Mouse (Mus musculus) stomach, embryonic 14.5 days (tissue): ENCODE measurements around the gene Cxadr. TPM values are rescaled to one million over a fixed set of nuclear protein-coding genes. Genes with fewer than 3 reads are reported as not detected.
"Not testable (repeated sequence)": the region's sequence is repeated elsewhere in the genome, so short reads cannot be mapped to it uniquely, and the experiment has no call there.

ENCODE experiments used
- ATAC-seq: fragments of 200-750 bp; cut with Nextera tagmentation; 2 replicates; pipeline ENCODE4 v1.8.0; 2017; ENCODE audit warnings: low read depth, moderate TSS enrichment; ENCODE audit not compliant: insufficient number of reproducible peaks, insufficient read depth, low FRiP score
- H3K27ac ChIP-seq: fragments of 300-500 bp; sonication (generic); 2 replicates; pipeline ENCODE4 v1.5.1; 2014; ENCODE audit warnings: mild to moderate bottlenecking, low read length, moderate library complexity, mixed read lengths
- H3K27me3 ChIP-seq: fragments of 300-500 bp; sonication (generic); 2 replicates; pipeline ENCODE4 v1.6.1; 2014; ENCODE audit warnings: low read length, control low read depth, mixed read lengths; ENCODE audit not compliant: control insufficient read depth, insufficient read depth
- H3K36me3 ChIP-seq: fragments of 300-500 bp; sonication (generic); 2 replicates; pipeline ENCODE4 v1.6.1; 2014; ENCODE audit warnings: mild to moderate bottlenecking, control low read depth, low read length, moderate library complexity, mixed read lengths; ENCODE audit not compliant: control insufficient read depth, insufficient read depth
- H3K4me1 ChIP-seq: fragments of 300-500 bp; sonication (generic); 2 replicates; pipeline ENCODE4 v1.6.1; 2014; ENCODE audit warnings: low read length, control low read depth, mixed read lengths; ENCODE audit not compliant: control insufficient read depth, insufficient read depth
- H3K4me2 ChIP-seq: fragments of 300-500 bp; sonication (generic); replicated peaks from 2 replicates; pipeline ENCODE4 v1.6.1; 2014; ENCODE audit warnings: low read depth, low read length, control low read depth
- H3K4me3 ChIP-seq: fragments of 300-500 bp; sonication (generic); 2 replicates; pipeline ENCODE4 v1.5.1; 2014; ENCODE audit warnings: low read depth, low read length, control low read depth
- H3K9ac ChIP-seq: fragments of 300-500 bp; sonication (generic); replicated peaks from 2 replicates; pipeline ENCODE4 v1.6.1; 2014; ENCODE audit warnings: low read depth, mild to moderate bottlenecking, control low read depth, low read length, moderate library complexity, mixed read lengths
- H3K9me3 ChIP-seq: fragments of 300-500 bp; sonication (generic); 2 replicates; pipeline ENCODE4 v1.6.1; 2016; ENCODE audit warnings: low read depth, low read length, control low read depth; ENCODE audit not compliant: control insufficient read depth
- WGBS: fragments of 180-500 bp; shearing (Covaris S2); extraction: QIAGEN DNeasy Blood & Tissue Kit; methylation state at CpG from one replicate; pipeline ENCODE4 v1.1.7; 2014; 5-methylcytosine and 5-hydroxymethylcytosine counted together
- polyA plus RNA-seq: library from polyadenylated mRNA; unstranded; fragments of >200 nt; fragmentation: Nextera tagmentation; extraction: Ambion mirVana; gene quantifications from 2 replicates; pipeline ENCODE4 v1.2.1, GENCODE M21; 2014

Gene Cxadr
- polyA plus RNA-seq, 1 experiment from 2014 or later = 50.1 TPM

GRCm38 (mm10) chr16:78361466-78361865 is 60.2 kb downstream of the Cxadr start:
- Histone ChIP-seq H3K4me1 (no peaks in the 10 kb centered on the region), H3K36me3 (peaks cover 33% of the 10 kb centered on the region), H3K9ac (no peak overlapping the region), H3K27me3 (no peaks in the 10 kb centered on the region), H3K27ac (no peak overlapping the region), H3K9me3 (no peaks in the 10 kb centered on the region), H3K4me3 (no peak overlapping the region), H3K4me2 (no peak overlapping the region)
- ATAC-seq = no peak
- WGBS = 88% methylated on average over 4 of the region's 4 CpGs

- not testable (repeated sequence) for H3K4me3 ChIP-seq, ATAC-seq, H3K9ac ChIP-seq, H3K27me3 ChIP-seq, H3K4me1 ChIP-seq, H3K4me2 ChIP-seq, H3K27ac ChIP-seq, H3K9me3 ChIP-seq
- H3K36me3 ChIP-seq = peaks cover 51% of the 10 kb centered on the region
- WGBS = 95% methylated on average over 9 of the region's 9 CpGs
These were observed 63.3 kb downstream of the Cxadr start for GRCm38 (mm10) chr16:78364554-78364953.

DNA sequence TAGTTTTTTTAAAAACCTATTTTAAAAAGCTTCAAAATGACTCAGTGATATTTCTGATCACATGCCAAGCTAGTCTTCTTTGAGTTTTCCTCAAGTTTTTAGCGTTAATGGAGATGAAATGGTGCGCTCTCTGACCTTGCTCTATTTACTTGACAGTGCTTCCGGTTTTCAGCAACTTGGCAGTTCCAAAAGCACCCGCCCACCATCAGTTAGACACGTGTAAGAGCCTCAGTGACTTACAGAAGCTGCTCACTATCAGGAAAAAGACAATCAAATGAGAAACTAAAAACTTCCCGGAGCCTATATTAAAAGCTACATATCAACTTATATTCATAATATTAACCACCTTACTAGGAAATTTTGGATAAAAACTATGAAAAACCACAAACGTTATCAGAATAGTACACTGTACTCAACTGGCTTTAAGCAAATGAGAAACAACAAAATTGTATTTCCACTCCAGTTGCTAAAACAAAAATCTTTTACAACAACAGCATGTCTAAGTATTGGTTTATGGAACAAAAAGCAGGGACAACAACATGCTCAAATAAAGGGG is 70.3 kb downstream of the Cxadr start:
- WGBS = 54% methylated on average over 7 of the region's 7 CpGs
- no peaks in the 10 kb centered on the region for H3K4me1 ChIP-seq
- ATAC-seq = no peak

GRCm38 (mm10) chr16:78372786-78373185 is 71.5 kb downstream of the Cxadr start:
- Histone ChIP-seq H3K4me1 (0 out of 2 replicates have a peak, but pooled peaks cover 2% of the 10 kb centered on the region), H3K9me3 (no peaks in the 10 kb centered on the region), H3K4me2 (no peak overlapping the region), H3K36me3 (peaks cover 22% of the 10 kb centered on the region), H3K9ac (no peak overlapping the region), H3K27me3 (no peaks in the 10 kb centered on the region), H3K27ac (no peak overlapping the region), H3K4me3 (no peak overlapping the region)
- 91% methylated on average over 5 of the region's 5 CpGs for WGBS
- ATAC-seq = no peak

More for the DNA sequence above, 70.3 kb downstream of the Cxadr start:
- H3K9me3 ChIP-seq = no peaks in the 10 kb centered on the region
- H3K27ac ChIP-seq = no peak overlapping the region
- H3K4me3 ChIP-seq = no peak overlapping the region
- H3K27me3 ChIP-seq = no peaks in the 10 kb centered on the region
- no peak overlapping the region for H3K4me2 ChIP-seq
- no peak overlapping the region for H3K9ac ChIP-seq
- peaks cover 32% of the 10 kb centered on the region for H3K36me3 ChIP-seq

DNA sequence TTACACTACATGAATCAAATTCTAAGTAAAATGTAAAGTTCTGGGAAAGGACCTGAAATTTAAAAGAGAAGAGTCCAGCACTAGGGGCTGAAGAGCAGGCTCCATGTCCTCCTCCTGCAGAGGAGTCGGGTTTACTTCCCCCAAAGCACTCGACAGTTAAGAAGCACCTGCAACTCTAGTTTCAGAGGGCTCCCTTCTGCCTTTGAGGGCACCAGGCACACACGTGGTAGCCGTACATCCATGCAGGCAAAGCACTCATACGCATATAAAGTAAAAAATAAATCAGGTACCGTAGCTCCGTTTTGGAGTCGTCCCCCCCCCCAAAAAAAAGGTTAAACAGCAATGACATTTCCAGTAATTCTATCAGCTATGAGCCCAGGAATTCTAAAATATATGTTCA is 72.5 kb downstream of the Cxadr start:
- H3K4me2 ChIP-seq = no peak overlapping the region
- no peak overlapping the region for H3K9ac ChIP-seq

DNA sequence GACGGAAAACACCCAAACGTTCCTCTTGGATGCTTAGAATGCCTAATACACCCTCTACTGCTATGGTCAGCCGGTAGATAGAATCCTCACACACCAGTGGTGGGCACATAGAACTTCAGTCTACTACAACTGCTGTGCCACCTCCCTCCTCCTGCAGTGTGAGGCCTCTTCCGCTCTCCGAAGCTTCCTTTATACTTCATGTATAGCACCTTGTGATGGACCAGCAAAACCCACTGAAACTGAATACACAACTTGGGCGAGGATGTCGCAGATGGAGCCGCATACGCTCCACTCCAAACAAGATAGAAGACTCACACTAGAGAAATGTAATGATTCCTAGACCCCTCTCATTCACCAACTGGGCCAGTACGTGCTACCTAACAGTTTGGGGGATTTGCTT is 73.9 kb downstream of the Cxadr start:
- ATAC-seq = no peak
- 43% methylated on average over 10 of the region's 10 CpGs for WGBS
- H3K27ac ChIP-seq = no peak overlapping the region

More for the DNA sequence above, 72.5 kb downstream of the Cxadr start:
- WGBS = 74% methylated on average over 8 of the region's 8 CpGs
- ATAC-seq = no peak
- no peak overlapping the region for H3K27ac ChIP-seq
- H3K4me3 ChIP-seq = no peak overlapping the region
- H3K4me1 ChIP-seq = 0 out of 2 replicates have a peak, but pooled peaks cover 2% of the 10 kb centered on the region
- H3K9me3 ChIP-seq = no peaks in the 10 kb centered on the region
- H3K36me3 ChIP-seq = peaks cover 14% of the 10 kb centered on the region
- no peaks in the 10 kb centered on the region for H3K27me3 ChIP-seq

DNA sequence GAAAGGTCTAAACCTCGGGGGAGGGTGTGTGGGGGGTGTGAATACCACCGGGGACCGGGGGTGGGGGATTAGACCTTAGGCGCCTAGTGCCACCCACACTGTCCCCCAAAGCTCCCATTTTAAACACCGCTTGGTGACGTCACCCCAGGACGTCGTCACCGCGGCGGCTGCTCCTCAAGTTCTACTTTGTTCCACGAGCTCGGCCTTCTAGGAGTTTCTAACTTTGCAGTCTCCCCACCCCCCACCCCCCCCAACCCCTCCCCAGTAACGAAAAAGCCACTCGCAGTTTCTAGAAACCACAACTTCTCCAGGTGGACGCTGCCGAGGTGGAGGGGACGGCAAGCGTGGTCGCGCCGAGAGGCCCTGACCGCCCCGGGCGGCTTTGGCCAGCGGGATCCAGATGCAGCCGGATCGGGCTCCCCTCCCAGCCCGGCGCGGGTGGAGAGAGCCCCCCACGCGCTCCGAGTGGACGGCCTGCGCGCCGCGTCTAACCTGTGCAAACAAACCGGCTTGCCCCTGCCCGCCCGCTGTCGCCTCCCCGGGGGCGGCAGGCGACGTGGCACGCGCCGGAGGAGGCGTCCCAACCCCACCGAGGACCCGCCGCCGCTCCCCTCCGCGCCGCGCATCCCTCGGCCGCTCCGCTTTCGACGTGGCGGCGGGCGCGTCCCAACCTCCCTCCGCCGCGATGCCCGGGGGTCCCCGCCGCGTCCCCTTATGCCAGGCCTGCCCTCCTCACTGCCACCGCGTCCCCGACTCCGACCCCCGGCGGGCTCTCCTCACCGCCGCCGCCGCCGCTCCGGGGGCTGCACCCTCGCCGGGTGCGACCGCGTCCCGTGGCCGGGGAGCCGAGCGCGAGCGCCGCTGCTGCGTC is 74.8 kb downstream of the Cxadr start:
- peak; percentile 43 for ATAC-seq
- H3K9ac ChIP-seq = peak overlapping the region; percentile 90
- H3K27ac ChIP-seq = peak overlapping the region; percentile 61
- H3K4me3 ChIP-seq = peak overlapping the region; percentile 92
- WGBS = under 1% methylated on average over 76 of the region's 100 CpGs
- peak overlapping the region; percentile 64 for H3K4me2 ChIP-seq
- no peaks in the 10 kb centered on the region for H3K9me3 ChIP-seq
- H3K4me1 ChIP-seq = 0 out of 2 replicates have a peak, but pooled peaks cover 2% of the 10 kb centered on the region
- peaks cover 7% of the 10 kb centered on the region; the same call in 1 of the 2 replicates for H3K36me3 ChIP-seq
- no peaks in the 10 kb centered on the region for H3K27me3 ChIP-seq

More for the DNA sequence above, 73.9 kb downstream of the Cxadr start:
- H3K9ac ChIP-seq = no peak overlapping the region; the same call in 1 of the 2 replicates
- no peaks in the 10 kb centered on the region for H3K27me3 ChIP-seq
- peak overlapping the region; percentile 92 for H3K4me3 ChIP-seq
- 0 out of 2 replicates have a peak, but pooled peaks cover 2% of the 10 kb centered on the region for H3K4me1 ChIP-seq
- peaks cover 7% of the 10 kb centered on the region; the same call in 1 of the 2 replicates for H3K36me3 ChIP-seq
- H3K9me3 ChIP-seq = no peaks in the 10 kb centered on the region
- H3K4me2 ChIP-seq = peak overlapping the region; percentile 64

- ATAC-seq = peak; percentile 95
- H3K36me3 ChIP-seq = peaks cover 4% of the 10 kb centered on the region; the same call in 1 of the 2 replicates
- H3K27me3 ChIP-seq = no peaks in the 10 kb centered on the region
- H3K9ac ChIP-seq = peak within 1 kb of the TSS; percentile 90
- peak within 1 kb of the TSS; percentile 61 for H3K27ac ChIP-seq
- peak within 1 kb of the TSS; percentile 92 for H3K4me3 ChIP-seq
- peak within 1 kb of the TSS; percentile 65 for H3K4me2 ChIP-seq
- no peaks in the 10 kb centered on the region for H3K9me3 ChIP-seq
- H3K4me1 ChIP-seq = 0 out of 2 replicates have a peak, but pooled peaks cover 2% of the 10 kb centered on the region
- 1% methylated on average over 57 of the region's 57 CpGs for WGBS
These were observed 75.7 kb downstream of the Cxadr start, which contains the start of gene Btg3 for GRCm38 (mm10) chr16:78376745-78377570. Gene Btg3, minus strand, starts transcription at chr16:78377192.
